Mouse (Mus musculus) C2C12 (cell line): ENCODE data around the gene Klrb1f. TPM values are rescaled to one million over a fixed set of nuclear protein-coding genes. Genes with fewer than 3 reads are reported as not detected.

Source experiments
- H3K27me3 ChIP-seq: one replicate; pipeline ENCODE4 v1.6.1; 2011; ENCODE audit not compliant: control insufficient read depth, insufficient read depth, insufficient read length
- H3K36me3 ChIP-seq: one replicate; pipeline ENCODE4 v1.6.1; 2011; ENCODE audit not compliant: control insufficient read depth, insufficient read depth
- H3K4me3 ChIP-seq: one replicate; pipeline ENCODE4 v1.5.1; 2011; ENCODE audit warnings: mild to moderate bottlenecking, control low read depth; ENCODE audit not compliant: poor library complexity, insufficient read depth, severe bottlenecking
- H3K79me2 ChIP-seq: one replicate; pipeline ENCODE4 v1.6.1; 2011; ENCODE audit not compliant: control insufficient read depth, insufficient read depth
- H3K79me3 ChIP-seq: one replicate; pipeline ENCODE4 v1.6.1; 2011; ENCODE audit warnings: low read depth, control low read depth
- H3ac ChIP-seq: one replicate; pipeline ENCODE3; 2011; ENCODE audit warnings: low read depth; ENCODE audit not compliant: control insufficient read depth, insufficient read length
- CEBPB ChIP-seq: IDR thresholded peaks from one replicate; pipeline ENCODE4 v1.6.1; 2011; ENCODE audit warnings: low read depth, mild to moderate bottlenecking, control low read depth, moderate library complexity
- CTCF ChIP-seq: IDR thresholded peaks from one replicate; pipeline ENCODE4 v1.5.1; 2011; ENCODE audit not compliant: control insufficient read depth, insufficient read depth, insufficient read length
- FOSL1 ChIP-seq: IDR thresholded peaks from one replicate; pipeline ENCODE4 v1.8.0; 2011; ENCODE audit warnings: mild to moderate bottlenecking, low read length; ENCODE audit not compliant: poor library complexity, insufficient read depth, severe bottlenecking
- MAX ChIP-seq: IDR thresholded peaks from one replicate; pipeline ENCODE4 v1.6.1; 2011; ENCODE audit warnings: mild to moderate bottlenecking, control low read depth
- MYOD1 ChIP-seq: IDR thresholded peaks from one replicate; pipeline ENCODE4 v1.6.1; 2011; ENCODE audit warnings: low read depth; ENCODE audit not compliant: control insufficient read depth, insufficient read length
- MYOG ChIP-seq: IDR thresholded peaks from one replicate; pipeline ENCODE4 v1.6.1; 2011; ENCODE audit not compliant: control insufficient read depth, insufficient read length; ENCODE audit errors: extremely low read depth
- USF1 ChIP-seq: IDR thresholded peaks from one replicate; pipeline ENCODE4 v1.6.1; 2011; ENCODE audit warnings: low read depth, mild to moderate bottlenecking, control low read depth, moderate library complexity
- polyA plus RNA-seq: library from polyadenylated mRNA; unstranded; fragments of >200 nt; fragmentation: generic; extraction: Trizol; gene quantifications from one replicate; pipeline ENCODE4 v1.2.1, GENCODE M21; 2012; ENCODE audit warnings: missing spikeins

The Klrb1f gene
- polyA plus RNA-seq, 1 experiment: not detected

DNA sequence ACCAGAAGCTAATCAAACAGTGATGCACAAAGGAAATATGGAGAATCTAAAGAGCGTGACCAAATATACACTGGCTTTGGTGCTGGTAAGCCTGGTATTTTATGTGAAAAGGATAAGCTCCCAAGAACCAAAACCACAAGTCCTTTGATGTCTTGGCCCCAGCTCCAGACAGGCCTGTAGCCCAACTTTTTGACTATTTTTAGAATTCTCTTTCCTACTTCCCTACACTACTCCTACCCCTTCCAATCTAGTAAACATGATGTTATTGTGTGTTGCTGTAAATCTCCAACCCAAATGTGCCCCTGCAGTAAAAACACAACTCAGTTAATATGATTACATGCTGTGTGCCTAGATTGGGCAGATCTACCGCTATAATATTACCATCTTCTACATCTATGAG lies 4.2 kb upstream of the Klrb1f start:
- no peak for TF ChIP-seq FOSL1
- TF ChIP-seq MYOD1: no peak
- no peak for TF ChIP-seq CTCF
- no peak for TF ChIP-seq MAX
- TF ChIP-seq USF1: no peak
- no peak for TF ChIP-seq CEBPB
- no peak for TF ChIP-seq MYOG

DNA sequence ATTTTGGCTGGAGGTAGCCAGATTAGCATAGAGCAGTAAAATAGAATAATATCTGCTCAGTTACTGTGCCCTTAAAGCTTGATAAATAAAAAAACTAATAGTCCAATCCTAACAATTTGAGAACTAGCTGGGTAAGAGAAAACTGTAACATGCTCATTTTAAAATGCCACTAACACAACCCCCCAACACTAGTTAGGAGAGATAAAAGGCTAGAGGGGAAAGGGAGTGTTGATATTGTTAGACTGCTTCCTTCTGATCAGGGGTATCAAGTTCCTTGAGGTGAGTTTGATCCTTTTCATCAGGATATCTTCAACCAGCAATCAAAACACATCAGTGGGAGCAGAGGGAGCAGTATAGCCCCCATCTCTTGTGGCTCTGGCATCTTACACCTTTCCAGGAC lies 3.2 kb upstream of the Klrb1f start:
- H3K79me2 ChIP-seq: no peaks in the 10 kb centered on the region
- H3K27me3 ChIP-seq: no peaks in the 10 kb centered on the region
- H3K4me3 ChIP-seq: no peak overlapping the region
- H3K36me3 ChIP-seq: no peaks in the 10 kb centered on the region
- TF ChIP-seq MYOD1: no peak
- TF ChIP-seq MAX: no peak
- no peak for TF ChIP-seq MYOG
- no peak for TF ChIP-seq CEBPB
- TF ChIP-seq USF1: no peak
- no peak for TF ChIP-seq CTCF
- no peak for TF ChIP-seq FOSL1
- H3K79me3 ChIP-seq: no peaks in the 10 kb centered on the region
- H3ac ChIP-seq: no peak overlapping the region

More for the DNA sequence above, 4.2 kb upstream of the Klrb1f start:
- Histone ChIP-seq H3K36me3 (no peaks in the 10 kb centered on the region), H3ac (no peak overlapping the region), H3K27me3 (no peaks in the 10 kb centered on the region), H3K4me3 (no peak overlapping the region), H3K79me2 (no peaks in the 10 kb centered on the region), H3K79me3 (no peaks in the 10 kb centered on the region)

DNA sequence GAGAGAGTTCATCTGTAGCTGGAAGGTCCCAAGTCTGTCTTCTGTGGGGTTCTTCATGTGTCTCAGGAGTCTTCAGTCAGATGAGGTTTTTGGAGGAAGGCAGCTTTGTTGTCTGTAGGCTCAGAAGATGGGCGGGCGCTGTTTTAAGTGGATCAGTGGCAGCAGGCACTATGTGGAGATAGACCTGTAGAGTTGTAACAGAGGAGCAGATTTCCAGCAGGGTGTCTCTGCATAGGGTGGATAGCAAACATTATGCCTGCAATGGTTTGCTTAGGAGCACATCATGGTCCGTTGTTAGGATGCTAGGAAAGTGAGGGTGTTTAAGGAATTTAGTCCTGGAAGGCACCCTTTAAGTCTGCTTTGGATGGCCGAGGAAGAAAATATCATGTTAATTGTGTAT lies 2.7 kb downstream of the Klrb1f start:
- H3K79me2 ChIP-seq: no peaks in the 10 kb centered on the region
- no peak for TF ChIP-seq MYOG
- TF ChIP-seq CEBPB: no peak
- no peak for TF ChIP-seq MAX
- no peak for TF ChIP-seq USF1
- TF ChIP-seq CTCF: no peak
- TF ChIP-seq MYOD1: no peak
- TF ChIP-seq FOSL1: no peak
- H3K27me3 ChIP-seq: no peaks in the 10 kb centered on the region
- H3K4me3 ChIP-seq: no peak overlapping the region
- H3K79me3 ChIP-seq: no peaks in the 10 kb centered on the region
- H3K36me3 ChIP-seq: no peaks in the 10 kb centered on the region
- no peak overlapping the region for H3ac ChIP-seq

DNA sequence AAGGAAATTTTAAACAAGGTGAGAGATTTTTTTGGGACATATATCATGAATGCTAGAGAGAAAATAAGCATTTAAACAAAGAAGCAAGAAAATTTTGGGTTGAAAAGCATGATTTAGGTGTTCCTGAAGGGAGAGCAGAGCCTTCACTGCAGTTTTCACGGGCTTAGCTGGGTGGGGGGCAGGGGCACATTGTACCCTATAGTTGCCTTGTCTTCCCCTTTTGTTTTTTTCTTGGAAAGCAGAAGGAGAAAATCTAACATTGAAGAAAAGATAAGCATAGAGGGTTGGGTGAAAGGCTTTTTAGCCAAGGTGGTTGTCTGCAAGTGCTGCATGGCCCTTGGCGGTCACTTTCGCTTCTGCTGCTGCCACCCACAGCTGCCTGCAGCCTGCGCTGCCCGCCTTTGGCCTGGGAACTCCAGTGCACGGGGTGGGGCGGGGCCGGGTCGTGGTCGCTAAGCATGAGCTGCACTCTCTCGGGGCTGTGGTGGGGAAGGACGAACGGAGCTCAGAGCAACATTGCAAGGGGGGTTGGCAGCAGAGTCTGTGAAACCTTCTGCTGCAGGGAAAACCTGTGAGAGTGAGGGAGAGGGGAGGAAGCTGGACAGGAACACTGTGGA lies 3.3 kb downstream of the Klrb1f start:
- TF ChIP-seq CEBPB: no peak
- no peak for TF ChIP-seq FOSL1
- TF ChIP-seq MYOG: no peak
- TF ChIP-seq CTCF: no peak
- no peak for TF ChIP-seq USF1
- no peak for TF ChIP-seq MYOD1
- no peak for TF ChIP-seq MAX

DNA sequence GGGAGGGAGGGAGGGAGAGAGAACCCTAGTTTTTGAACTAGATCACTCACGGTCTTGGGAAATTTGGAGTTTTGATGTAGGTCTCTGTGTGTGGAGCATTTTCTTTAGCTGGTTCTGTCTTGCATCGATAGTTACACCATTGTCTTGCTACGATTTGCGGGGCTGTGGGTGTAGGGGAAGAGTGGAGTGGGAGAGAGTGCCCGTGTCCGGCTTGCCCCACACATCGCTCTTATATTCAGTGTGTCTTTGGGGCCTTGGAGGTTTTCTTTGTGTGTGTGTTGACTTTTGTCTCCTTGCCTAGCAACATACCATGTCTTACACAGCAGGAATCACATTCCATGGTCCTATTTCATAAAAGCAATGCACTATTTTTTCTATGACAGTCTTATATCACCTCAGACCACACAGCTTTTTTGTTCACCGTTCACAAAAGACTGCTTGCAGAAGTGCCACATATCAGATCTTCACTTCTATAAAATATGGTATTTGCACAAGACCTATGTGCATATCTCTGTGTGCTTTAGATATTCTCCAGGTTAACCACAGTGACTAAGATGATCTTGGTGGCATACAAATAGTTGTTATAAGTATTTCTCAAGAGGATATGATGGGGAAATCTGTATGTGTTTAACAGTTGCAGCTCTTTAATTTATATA lies 4.0 kb downstream of the Klrb1f start:
- H3ac ChIP-seq: no peak overlapping the region
- no peak for TF ChIP-seq MYOG
- TF ChIP-seq CEBPB: no peak
- TF ChIP-seq MAX: no peak
- TF ChIP-seq MYOD1: no peak
- TF ChIP-seq FOSL1: no peak
- no peak for TF ChIP-seq CTCF
- no peak for TF ChIP-seq USF1
- H3K79me3 ChIP-seq: no peaks in the 10 kb centered on the region
- H3K36me3 ChIP-seq: no peaks in the 10 kb centered on the region
- H3K79me2 ChIP-seq: no peaks in the 10 kb centered on the region
- H3K4me3 ChIP-seq: no peak overlapping the region
- H3K27me3 ChIP-seq: no peaks in the 10 kb centered on the region

More for the DNA sequence above, 3.3 kb downstream of the Klrb1f start:
- Histone ChIP-seq H3K4me3 (no peak overlapping the region), H3K27me3 (no peaks in the 10 kb centered on the region), H3ac (no peak overlapping the region), H3K36me3 (no peaks in the 10 kb centered on the region), H3K79me2 (no peaks in the 10 kb centered on the region), H3K79me3 (no peaks in the 10 kb centered on the region)

DNA sequence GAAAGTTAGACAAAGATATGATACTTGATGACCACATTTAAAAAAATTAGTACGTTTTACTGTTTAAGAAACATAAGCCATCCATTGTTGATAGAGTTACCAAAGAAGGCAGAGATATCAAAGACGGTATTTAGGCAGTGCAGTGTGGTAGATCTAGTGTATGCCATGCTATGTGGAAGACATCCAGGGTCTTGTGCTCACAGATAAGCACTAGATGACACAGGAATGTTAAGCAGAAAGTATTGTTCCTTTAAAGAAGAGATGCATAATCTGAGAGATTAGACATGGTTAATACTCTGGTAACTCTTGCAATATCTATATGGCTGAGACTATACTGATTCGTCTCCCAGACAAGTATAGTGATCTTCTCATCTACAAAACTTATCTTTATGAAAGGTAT lies 5.4 kb downstream of the Klrb1f start:
- Histone ChIP-seq H3K79me2 (no peaks in the 10 kb centered on the region), H3K79me3 (no peaks in the 10 kb centered on the region), H3K36me3 (no peaks in the 10 kb centered on the region), H3K27me3 (no peaks in the 10 kb centered on the region), H3K4me3 (no peak overlapping the region), H3ac (no peak overlapping the region)
- no peak for TF ChIP-seq MAX
- no peak for TF ChIP-seq CEBPB
- no peak for TF ChIP-seq USF1
- TF ChIP-seq MYOG: no peak
- TF ChIP-seq CTCF: no peak
- TF ChIP-seq FOSL1: no peak
- no peak for TF ChIP-seq MYOD1
